Mouse (Mus musculus) intestine, embryonic 14.5 days (tissue): ENCODE results near the gene Pkp4. TPM values are rescaled to one million over a fixed set of nuclear protein-coding genes. Genes with fewer than 3 reads are reported as not detected.
"Not testable (repeated sequence)": the region's sequence is repeated elsewhere in the genome, so short reads cannot be mapped to it uniquely, and the experiment has no call there.

Experiments
- ATAC-seq: fragments of 200-750 bp; cut with Nextera tagmentation; replicated peaks from 2 replicates; pipeline ENCODE4 v1.8.0; 2017; ENCODE audit warnings: low read depth, moderate number of reproducible peaks, moderate TSS enrichment, moderate library complexity; ENCODE audit not compliant: low FRiP score, low TSS enrichment
- DNase-seq: peaks from one replicate; pipeline ENCODE4 v3.0.0-alpha.2; 2018; ENCODE audit warnings: low spot score
- H3K27ac ChIP-seq: fragments of 300-500 bp; sonication (generic); 2 replicates; pipeline ENCODE4 v1.5.1; 2014; ENCODE audit warnings: low read depth, mild to moderate bottlenecking, control low read depth
- H3K27me3 ChIP-seq: fragments of 300-500 bp; sonication (generic); replicated peaks from 2 replicates; pipeline ENCODE4 v1.6.1; 2014; ENCODE audit warnings: low read length, control low read depth; ENCODE audit not compliant: control insufficient read depth, insufficient read depth
- H3K36me3 ChIP-seq: fragments of 300-500 bp; sonication (generic); 2 replicates; pipeline ENCODE4 v1.6.1; 2014; ENCODE audit warnings: low read length, control low read depth; ENCODE audit not compliant: control insufficient read depth, insufficient read depth
- H3K4me1 ChIP-seq: fragments of 300-500 bp; sonication (generic); replicated peaks from 2 replicates; pipeline ENCODE4 v1.6.1; 2014; ENCODE audit warnings: low read length, control low read depth, mixed read lengths; ENCODE audit not compliant: control insufficient read depth, insufficient read depth
- H3K4me2 ChIP-seq: fragments of 300-500 bp; sonication (generic); 2 replicates; pipeline ENCODE4 v1.6.1; 2014; ENCODE audit warnings: low read length
- H3K4me3 ChIP-seq: fragments of 300-500 bp; sonication (generic); 2 replicates; pipeline ENCODE4 v1.5.1; 2014; ENCODE audit warnings: low read depth, low read length, control low read depth, mixed read lengths
- H3K9ac ChIP-seq: fragments of 300-500 bp; sonication (generic); 2 replicates; pipeline ENCODE4 v1.6.1; 2014; ENCODE audit warnings: mild to moderate bottlenecking, low read length
- H3K9me3 ChIP-seq: fragments of 300-500 bp; sonication (generic); 2 replicates; pipeline ENCODE4 v1.6.1; 2016; ENCODE audit warnings: low read length, control low read depth; ENCODE audit not compliant: control insufficient read depth
- WGBS: fragments of 180-500 bp; shearing (Covaris S2); extraction: QIAGEN DNeasy Blood & Tissue Kit; methylation state at CpG from one replicate; pipeline ENCODE4 v1.1.7; 2014; 5-methylcytosine and 5-hydroxymethylcytosine counted together
- polyA plus RNA-seq: library from polyadenylated mRNA; unstranded; fragments of >200 nt; fragmentation: Nextera tagmentation; extraction: Ambion mirVana; gene quantifications from 2 replicates; pipeline ENCODE4 v1.2.1, GENCODE M21; 2014

Pkp4 gene
- polyA plus RNA-seq, 1 experiment from 2014 or later = 24.4 TPM

DNA sequence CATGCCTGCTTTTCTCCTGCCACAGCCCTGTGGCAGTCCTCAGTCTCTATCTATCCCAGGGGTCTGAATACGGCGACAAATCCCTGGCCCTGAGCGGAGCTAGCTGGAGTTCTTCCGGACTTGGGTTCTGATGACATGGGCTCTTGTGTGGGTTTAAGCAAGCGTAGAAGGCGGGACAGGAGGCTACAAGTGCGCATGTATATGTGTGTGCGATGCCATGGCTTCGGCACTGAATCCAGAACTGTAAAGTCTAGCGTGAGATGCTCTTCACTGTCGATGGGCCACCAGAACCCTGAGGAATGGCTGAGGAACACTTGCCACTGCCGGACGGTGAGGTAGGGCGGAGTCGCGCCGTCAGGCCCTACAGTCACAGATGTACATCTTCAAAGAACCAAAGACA is 222.6 kb downstream of the Pkp4 start:
- WGBS = 94% methylated on average over 17 of the region's 17 CpGs
- Histone ChIP-seq H3K27ac (no peak overlapping the region), H3K4me2 (no peak overlapping the region), H3K4me1 (no peaks in the 10 kb centered on the region), H3K4me3 (no peak overlapping the region), H3K9me3 (no peaks in the 10 kb centered on the region), H3K27me3 (no peaks in the 10 kb centered on the region), H3K9ac (no peak overlapping the region), H3K36me3 (no peaks in the 10 kb centered on the region)
- no peak for ATAC-seq
- DNase-seq = no peak

DNA sequence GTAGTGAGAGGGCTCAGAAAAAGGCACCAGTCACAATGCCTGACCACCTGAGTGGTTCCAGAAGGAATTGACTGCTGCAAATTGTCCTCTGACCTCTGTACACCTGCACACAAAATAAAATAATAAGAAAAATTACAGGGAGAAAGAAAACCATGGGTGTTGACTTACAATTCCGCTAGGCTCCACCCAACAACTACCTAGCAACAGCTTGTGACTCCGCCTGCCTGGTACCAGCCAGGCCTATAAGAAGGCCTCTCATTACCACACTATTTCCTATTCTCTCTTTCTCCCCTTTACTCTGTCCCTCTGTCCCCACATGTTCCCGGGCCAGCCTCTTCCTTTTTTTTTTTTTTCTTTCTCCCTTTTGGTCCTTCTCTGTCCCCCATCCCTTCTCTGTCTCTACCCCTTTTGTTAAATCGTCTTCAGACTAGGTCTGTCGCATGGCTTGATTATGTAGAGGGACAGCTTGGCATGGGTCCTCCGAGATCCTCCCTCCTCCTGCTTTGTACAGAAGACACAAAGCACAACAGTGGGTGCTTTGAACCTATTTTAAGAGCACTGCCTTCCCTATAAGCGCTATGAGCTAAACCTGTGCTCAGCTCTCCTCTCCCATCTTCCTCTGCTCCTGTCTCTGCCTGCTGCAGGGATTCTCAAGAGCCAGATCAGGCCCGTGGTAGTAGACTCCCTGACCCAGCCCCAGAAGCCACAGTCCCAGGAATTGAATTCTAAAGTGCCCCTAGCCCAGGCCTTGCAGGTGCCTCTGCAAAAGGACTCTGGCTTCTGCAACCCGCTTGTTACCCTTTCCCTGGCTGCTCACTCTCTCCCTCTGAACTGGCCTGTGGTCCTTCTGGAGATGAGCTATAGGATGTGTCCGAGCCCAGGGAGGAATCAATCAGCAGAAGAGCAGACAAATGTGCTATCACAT is 223.5 kb downstream of the Pkp4 start:
- no peak overlapping the region for H3K27ac ChIP-seq
- DNase-seq (no peak), ATAC-seq (no peak)
- H3K4me1 ChIP-seq = no peaks in the 10 kb centered on the region
- H3K27me3 ChIP-seq = no peaks in the 10 kb centered on the region
- H3K4me2 ChIP-seq = no peak overlapping the region
- H3K36me3 ChIP-seq = no peaks in the 10 kb centered on the region
- no peak overlapping the region for H3K9ac ChIP-seq
- whole genome bisulfite sequencing = 85% methylated on average over 10 of the region's 10 CpGs
- no peaks in the 10 kb centered on the region for H3K9me3 ChIP-seq
- H3K4me3 ChIP-seq = no peak overlapping the region

DNA sequence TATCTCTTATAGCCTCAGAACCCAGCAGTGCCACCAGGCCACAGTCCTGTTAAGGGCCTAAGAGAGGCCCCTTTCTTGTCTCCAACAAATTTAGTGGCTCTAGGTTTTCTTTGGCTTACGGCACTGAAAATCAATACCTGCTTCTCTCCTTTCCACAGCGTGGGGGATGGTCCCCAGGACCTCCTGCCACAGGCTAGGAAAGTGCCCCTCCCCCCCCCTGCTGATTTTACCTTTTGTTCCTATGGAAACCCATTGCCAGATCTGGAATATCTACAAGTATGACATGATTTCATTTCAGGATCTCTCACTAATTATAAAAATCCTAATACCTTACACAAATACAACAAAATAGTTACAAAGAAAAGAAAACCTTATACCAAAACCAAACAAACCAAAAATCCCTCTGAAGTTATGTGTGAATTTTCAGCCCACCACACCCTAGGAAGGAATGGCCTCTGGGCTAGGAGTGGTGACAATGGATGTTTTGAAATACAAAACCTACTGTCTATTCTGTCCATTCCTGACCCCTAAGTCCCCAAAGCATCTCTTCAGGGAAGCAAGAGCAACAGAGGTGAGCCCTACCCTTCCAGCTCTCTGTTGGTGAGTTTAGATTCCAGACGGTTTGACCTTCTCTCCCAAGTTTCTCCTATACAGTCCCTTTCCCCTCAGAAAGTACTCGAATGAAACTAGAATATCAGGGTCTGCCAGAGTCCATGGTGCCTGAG is 224.7 kb downstream of the Pkp4 start:
- Histone ChIP-seq H3K9ac (no peak overlapping the region), H3K36me3 (no peaks in the 10 kb centered on the region), H3K27me3 (no peaks in the 10 kb centered on the region), H3K27ac (no peak overlapping the region), H3K4me1 (no peaks in the 10 kb centered on the region), H3K4me3 (no peak overlapping the region), H3K9me3 (no peaks in the 10 kb centered on the region), H3K4me2 (no peak overlapping the region)
- no peak for ATAC-seq
- DNase-seq = no peak
- WGBS = 64% methylated on average over 4 of the region's 4 CpGs

DNA sequence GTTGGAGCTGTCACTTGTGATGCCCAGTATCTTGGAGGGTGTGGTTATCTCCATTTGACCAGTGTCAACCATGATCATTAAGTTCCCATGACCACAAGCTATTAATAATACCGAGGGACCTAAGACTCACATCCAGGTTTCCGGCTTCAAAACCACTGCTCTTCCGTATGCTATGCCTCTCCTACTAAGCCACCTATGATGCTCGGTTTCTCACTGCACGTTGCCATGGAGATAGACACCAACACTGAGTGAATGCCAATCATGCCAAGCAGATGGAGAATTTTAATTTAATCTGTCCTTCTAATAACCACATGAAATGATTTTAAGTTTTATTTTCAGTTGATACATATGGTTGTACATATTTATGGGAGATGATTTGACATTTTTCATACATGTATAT is 229.3 kb downstream of the Pkp4 start:
- Histone ChIP-seq H3K9ac (no peak overlapping the region), H3K27ac (no peak overlapping the region), H3K9me3 (no peaks in the 10 kb centered on the region), H3K36me3 (no peaks in the 10 kb centered on the region), H3K4me3 (no peak overlapping the region), H3K27me3 (no peaks in the 10 kb centered on the region), H3K4me2 (no peak overlapping the region), H3K4me1 (no peaks in the 10 kb centered on the region)
- ATAC-seq (no peak), DNase-seq (no peak)
- 86% methylated on average over 5 of the region's 5 CpGs for WGBS

DNA sequence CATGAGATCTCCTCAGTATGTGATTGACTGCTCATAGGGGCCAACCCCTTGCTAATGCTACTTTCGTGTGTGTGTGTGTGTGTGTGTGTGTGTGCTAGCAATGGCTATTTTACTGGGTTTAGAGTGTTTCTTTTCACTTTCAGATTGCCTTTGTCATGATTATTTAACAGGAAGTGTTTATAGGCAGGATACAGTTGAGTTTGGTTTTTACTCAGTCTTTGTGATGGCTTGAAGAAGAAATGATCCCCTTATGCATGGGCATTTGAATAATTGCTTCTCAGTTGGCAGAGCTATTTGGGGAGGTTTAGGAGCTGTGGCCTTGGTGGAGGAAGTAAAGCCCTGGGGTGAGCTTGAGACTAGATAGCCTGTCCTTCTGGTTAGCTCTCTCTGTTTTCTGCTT is 232.5 kb downstream of the Pkp4 start:
- H3K9ac ChIP-seq = no peak overlapping the region
- H3K4me2 ChIP-seq = no peak overlapping the region
- 79% methylated on average over 1 of the region's 1 CpGs for WGBS
- no peaks in the 10 kb centered on the region for H3K36me3 ChIP-seq
- no peak overlapping the region for H3K27ac ChIP-seq
- DNase-seq = no peak
- H3K27me3 ChIP-seq = no peaks in the 10 kb centered on the region
- H3K4me1 ChIP-seq = no peaks in the 10 kb centered on the region
- ATAC-seq = no peak
- no peak overlapping the region for H3K4me3 ChIP-seq
- H3K9me3 ChIP-seq = no peaks in the 10 kb centered on the region

DNA sequence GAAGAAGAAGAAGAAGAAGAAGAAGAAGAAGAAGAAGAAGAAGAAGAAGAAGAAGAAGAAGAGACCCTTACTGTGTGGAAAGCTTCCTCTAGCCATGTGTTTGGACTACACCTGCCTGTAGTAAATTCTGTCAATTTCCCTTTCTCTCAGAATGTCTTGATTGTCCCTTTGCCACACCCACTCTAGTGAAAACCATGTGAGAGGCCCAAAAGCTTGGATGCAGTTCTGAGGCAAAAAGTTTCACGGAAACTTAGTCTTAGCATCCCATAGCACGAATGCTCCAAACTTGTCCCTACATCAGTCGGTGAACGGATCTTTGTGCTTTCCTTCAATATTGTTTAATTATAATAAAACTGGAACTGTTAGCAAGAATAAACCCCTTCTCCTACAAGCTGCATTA is 234.0 kb downstream of the Pkp4 start:
- no peak overlapping the region for H3K27ac ChIP-seq

DNA sequence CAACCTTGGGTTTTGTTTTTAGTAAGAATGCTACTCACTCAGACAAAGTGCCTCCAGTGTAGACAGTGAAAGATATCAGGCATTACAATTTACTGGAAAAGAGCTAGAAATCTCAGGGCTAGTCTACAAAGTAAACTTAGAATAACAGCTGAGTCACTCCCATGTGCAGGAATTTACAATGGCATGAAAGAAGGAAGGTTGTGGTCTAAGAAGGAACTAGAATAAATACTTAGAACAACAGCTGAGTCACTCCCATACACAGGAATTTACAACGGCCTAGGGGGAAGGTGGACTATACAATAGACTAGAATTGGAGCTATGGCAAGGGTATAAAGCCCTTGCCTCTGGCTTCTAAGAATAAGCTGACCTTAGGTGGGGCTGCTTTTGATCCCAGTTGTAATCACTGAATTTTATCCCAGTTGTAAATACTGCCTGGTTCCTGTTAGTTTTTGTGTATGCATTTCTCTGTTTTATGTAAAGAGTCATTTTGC is 234.6 kb downstream of the Pkp4 start:
- not testable (repeated sequence) for H3K27ac ChIP-seq, H3K4me3 ChIP-seq, H3K4me2 ChIP-seq, H3K9me3 ChIP-seq, H3K27me3 ChIP-seq, DNase-seq, H3K36me3 ChIP-seq, H3K4me1 ChIP-seq, H3K9ac ChIP-seq, ATAC-seq
- 79% methylated on average over 1 of the region's 1 CpGs for WGBS

More for the DNA sequence above, 234.0 kb downstream of the Pkp4 start:
- Histone ChIP-seq H3K4me2 (no peak overlapping the region), H3K27me3 (no peaks in the 10 kb centered on the region), H3K4me3 (no peak overlapping the region), H3K36me3 (no peaks in the 10 kb centered on the region), H3K9me3 (no peaks in the 10 kb centered on the region), H3K9ac (no peak overlapping the region), H3K4me1 (no peaks in the 10 kb centered on the region)
- no peak for ATAC-seq
- no peak for DNase-seq
- WGBS = 96% methylated on average over 4 of the region's 4 CpGs

DNA sequence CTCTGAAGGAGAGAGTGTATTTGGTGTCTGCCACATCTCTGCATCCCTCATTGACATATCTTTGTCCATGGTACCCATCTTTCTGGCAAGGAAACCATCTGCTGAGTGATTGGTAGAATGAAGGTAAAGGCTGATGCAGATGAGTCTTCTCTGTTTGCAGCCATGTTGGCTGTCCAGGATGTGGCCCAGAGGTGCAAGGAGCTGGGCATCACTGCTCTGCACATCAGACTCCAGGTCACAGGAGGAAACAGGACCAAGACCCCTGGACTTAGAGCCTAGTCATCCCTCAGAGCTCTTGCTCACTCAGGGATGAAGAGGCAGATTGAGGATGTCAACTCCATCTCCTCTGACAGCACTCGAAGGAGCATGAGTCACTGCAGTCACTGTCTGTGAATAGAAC is 235.9 kb downstream of the Pkp4 start:
- no peak overlapping the region for H3K9ac ChIP-seq
- 84% methylated on average over 1 of the region's 1 CpGs for WGBS
- ATAC-seq (no peak), DNase-seq (no peak)
- H3K4me2 ChIP-seq = no peak overlapping the region
- H3K4me3 ChIP-seq = no peak overlapping the region
- H3K27me3 ChIP-seq = no peaks in the 10 kb centered on the region
- H3K4me1 ChIP-seq = no peaks in the 10 kb centered on the region
- no peaks in the 10 kb centered on the region for H3K36me3 ChIP-seq
- no peak overlapping the region for H3K27ac ChIP-seq
- no peaks in the 10 kb centered on the region for H3K9me3 ChIP-seq
